Mouse (Mus musculus) liver, embryonic 14.5 days (tissue): ENCODE measurements around the gene Zfp385b. TPM values are rescaled to one million over a fixed set of nuclear protein-coding genes. Genes with fewer than 3 reads are reported as not detected.

Source experiments
- ATAC-seq: fragments of 200-750 bp; cut with Nextera tagmentation; 2 replicates; pipeline ENCODE4 v1.8.0; 2017; ENCODE audit warnings: moderate number of reproducible peaks, mild to moderate bottlenecking, moderate library complexity; ENCODE audit not compliant: insufficient read depth
- DNase-seq, 3 experiments: peaks; one replicate each; pipeline ENCODE4 v3.0.0-alpha.2; 2012 to 2013; ENCODE audit warnings: low read depth in 3 of 3, low spot score in 3 of 3
- H3K27ac ChIP-seq: fragments of 300-500 bp; sonication (generic); 2 replicates; pipeline ENCODE4 v1.5.1; 2014; ENCODE audit warnings: moderate library complexity, mild to moderate bottlenecking, control low read depth, inconsistent platforms
- H3K27me3 ChIP-seq: fragments of 300-500 bp; sonication (generic); 2 replicates; pipeline ENCODE4 v1.6.1; 2014; ENCODE audit warnings: mild to moderate bottlenecking, low read length, moderate library complexity; ENCODE audit not compliant: control insufficient read depth, insufficient read depth
- H3K36me3 ChIP-seq: fragments of 300-500 bp; sonication (generic); replicated peaks from 2 replicates; pipeline ENCODE4 v1.6.1; 2014; ENCODE audit warnings: low read depth; ENCODE audit not compliant: control insufficient read depth, insufficient read depth
- H3K4me1 ChIP-seq, 2 experiments: fragments of 200-500 bp in 1 of 2; fragments of 300-500 bp in 1 of 2; sonication (generic) in 1 of 2; replicated peaks; 2 replicates each; pipeline ENCODE4 v1.6.1; 2012 to 2014; ENCODE audit warnings: antibody characterized with exemption in 1 of 2, inconsistent platforms in 1 of 2, low read length in 1 of 2; ENCODE audit not compliant: control insufficient read depth in 2 of 2, insufficient read depth in 2 of 2
- H3K4me2 ChIP-seq: fragments of 300-500 bp; sonication (generic); 2 replicates; pipeline ENCODE4 v1.6.1; 2014; ENCODE audit warnings: low read depth, mild to moderate bottlenecking, control low read depth, moderate library complexity
- H3K4me3 ChIP-seq, 2 experiments: fragments of 200-500 bp in 1 of 2; fragments of 300-500 bp in 1 of 2; sonication (generic) in 1 of 2; 2 replicates each; pipeline ENCODE4 v1.5.1; 2012 to 2014; ENCODE audit warnings: low read depth in 2 of 2, low read length in 2 of 2, mild to moderate bottlenecking in 2 of 2, control low read depth in 1 of 2, inconsistent platforms in 1 of 2, moderate library complexity in 1 of 2; ENCODE audit not compliant: insufficient read depth in 1 of 2
- H3K9ac ChIP-seq: fragments of 300-500 bp; sonication (generic); replicated peaks from 2 replicates; pipeline ENCODE4 v1.6.1; 2014; ENCODE audit warnings: mild to moderate bottlenecking, control low read depth, moderate library complexity
- H3K9me3 ChIP-seq: fragments of 300-500 bp; sonication (generic); 2 replicates; pipeline ENCODE4 v1.6.1; 2016; ENCODE audit warnings: low read length, mixed read lengths; ENCODE audit not compliant: control insufficient read depth
- CTCF ChIP-seq: IDR thresholded peaks from 2 replicates; pipeline ENCODE4 v1.5.1; 2016; ENCODE audit warnings: antibody characterized with exemption, low read depth, control low read depth
- EP300 ChIP-seq: IDR thresholded peaks from 2 replicates; pipeline ENCODE4 v1.6.1; 2016; ENCODE audit warnings: antibody characterized with exemption, low read depth
- WGBS: fragments of 180-500 bp; shearing (Covaris S2); extraction: QIAGEN DNeasy Blood & Tissue Kit; methylation state at CpG from one replicate; pipeline ENCODE4 v1.1.7; 2014; ENCODE audit not compliant: insufficient replicate concordance; 5-methylcytosine and 5-hydroxymethylcytosine counted together
- polyA plus RNA-seq, 2 experiments: library from polyadenylated mRNA; depleted of rRNA in 1 of 2; stranded (reverse) in 1 of 2; unstranded in 1 of 2; fragments of >200 nt; fragmentation: Nextera tagmentation in 1 of 2; extraction: Ambion mirVana in 1 of 2; gene quantifications; 2 replicates each; pipeline versions ENCODE4 v1.2.1 to v1.2.3; 2012 to 2014

Gene Zfp385b
- polyA plus RNA-seq, 2 experiments: 2.8 TPM

- WGBS: 47% methylated on average over 5 of the region's 5 CpGs
- no peak overlapping the region for H3K27ac ChIP-seq
- TF ChIP-seq CTCF (no peak), EP300 (no peak)
- H3K36me3 ChIP-seq: no peaks in the 10 kb centered on the region
- no peaks in the 10 kb centered on the region for H3K27me3 ChIP-seq
- H3K4me1 ChIP-seq: no peaks in the 10 kb centered on the region
- no peak overlapping the region for H3K4me3 ChIP-seq
- ATAC-seq (no peak), DNase-seq (no peak)
- H3K4me2 ChIP-seq: no peak overlapping the region
- H3K9me3 ChIP-seq: no peaks in the 10 kb centered on the region
- H3K9ac ChIP-seq: no peak overlapping the region
Observed at GRCm38 (mm10) chr2:77713886-77714285, 105.6 kb downstream of the Zfp385b start.

- H3K9me3 ChIP-seq: no peaks in the 10 kb centered on the region
Observed at GRCm38 (mm10) chr2:77711751-77712150, 107.7 kb downstream of the Zfp385b start.

GRCm38 (mm10) chr2:77709206-77709794, 110.1 kb downstream of the Zfp385b start:
- Histone ChIP-seq H3K4me1 (no peaks in the 10 kb centered on the region), H3K4me2 (no peak overlapping the region), H3K27me3 (no peaks in the 10 kb centered on the region), H3K4me3 (no peak overlapping the region), H3K9me3 (no peaks in the 10 kb centered on the region), H3K9ac (no peak overlapping the region), H3K27ac (no peak overlapping the region), H3K36me3 (no peaks in the 10 kb centered on the region)
- peak in 2 of 3 experiments; percentile 4 to 10 for DNase-seq
- TF ChIP-seq CTCF: peak; percentile 72
- TF ChIP-seq EP300: no peak
- ATAC-seq: no peak
- 23% methylated on average over 7 of the region's 7 CpGs for WGBS

More at GRCm38 (mm10) chr2:77711751-77712150, 107.7 kb downstream of the Zfp385b start:
- ATAC-seq (no peak), DNase-seq (no peak)
- H3K36me3 ChIP-seq: no peaks in the 10 kb centered on the region
- no peak overlapping the region for H3K27ac ChIP-seq
- TF ChIP-seq CTCF (no peak), EP300 (no peak)
- H3K4me2 ChIP-seq: no peak overlapping the region
- H3K4me3 ChIP-seq: no peak overlapping the region
- H3K9ac ChIP-seq: no peak overlapping the region
- WGBS: 32% methylated on average over 1 of the region's 1 CpGs
- no peaks in the 10 kb centered on the region for H3K4me1 ChIP-seq
- H3K27me3 ChIP-seq: no peaks in the 10 kb centered on the region

- H3K27ac ChIP-seq: no peak overlapping the region
- H3K27me3 ChIP-seq: no peaks in the 10 kb centered on the region
- no peak overlapping the region for H3K4me2 ChIP-seq
- H3K4me3 ChIP-seq: no peak overlapping the region
- no peak for DNase-seq
- H3K4me1 ChIP-seq: no peaks in the 10 kb centered on the region
- 71% methylated on average over 9 of the region's 9 CpGs for WGBS
- TF ChIP-seq EP300 (no peak), CTCF (no peak)
- no peaks in the 10 kb centered on the region for H3K36me3 ChIP-seq
- ATAC-seq: no peak
- H3K9me3 ChIP-seq: no peaks in the 10 kb centered on the region
- no peak overlapping the region for H3K9ac ChIP-seq
Observed at GRCm38 (mm10) chr2:77707138-77707537, 112.3 kb downstream of the Zfp385b start.

- Histone ChIP-seq H3K4me1 (no peaks in the 10 kb centered on the region), H3K9ac (no peak overlapping the region), H3K27ac (no peak overlapping the region), H3K9me3 (no peaks in the 10 kb centered on the region), H3K36me3 (no peaks in the 10 kb centered on the region), H3K4me3 (no peak overlapping the region), H3K27me3 (no peaks in the 10 kb centered on the region), H3K4me2 (no peak overlapping the region)
- no peak for DNase-seq
- TF ChIP-seq EP300 (no peak), CTCF (no peak)
- WGBS: 40% methylated on average over 2 of the region's 2 CpGs
- ATAC-seq: no peak
Observed at GRCm38 (mm10) chr2:77705476-77705875, 114.0 kb downstream of the Zfp385b start.
